Mouse (Mus musculus) embryonic facial prominence, embryonic 14.5 days (tissue): ENCODE data around the gene Frk. TPM values are rescaled to one million over a fixed set of nuclear protein-coding genes. Genes with fewer than 3 reads are reported as not detected.

Experiments
- ATAC-seq: fragments of 200-750 bp; cut with Nextera tagmentation; 2 replicates; pipeline ENCODE4 v1.8.0; 2017; ENCODE audit warnings: low read depth, moderate number of reproducible peaks, moderate TSS enrichment
- DNase-seq: peaks from one replicate; pipeline ENCODE4 v3.0.0-alpha.2; 2015; ENCODE audit warnings: low spot score
- H3K27ac ChIP-seq: fragments of 300-500 bp; sonication (generic); replicated peaks from 2 replicates; pipeline ENCODE4 v1.5.1; 2014; ENCODE audit warnings: low read depth, mild to moderate bottlenecking, low read length, moderate library complexity
- H3K27me3 ChIP-seq: fragments of 300-500 bp; sonication (generic); replicated peaks from 2 replicates; pipeline ENCODE4 v1.6.1; 2014; ENCODE audit warnings: low read length; ENCODE audit not compliant: control insufficient read depth, insufficient read depth
- H3K36me3 ChIP-seq: fragments of 300-500 bp; sonication (generic); 2 replicates; pipeline ENCODE4 v1.6.1; 2014; ENCODE audit warnings: low read length, mixed read lengths; ENCODE audit not compliant: control insufficient read depth, insufficient read depth
- H3K4me1 ChIP-seq: fragments of 300-500 bp; sonication (generic); 2 replicates; pipeline ENCODE4 v1.6.1; 2014; ENCODE audit warnings: antibody characterized with exemption, low read length; ENCODE audit not compliant: control insufficient read depth, insufficient read depth
- H3K4me2 ChIP-seq: fragments of 300-500 bp; sonication (generic); 2 replicates; pipeline ENCODE4 v1.6.1; 2014; ENCODE audit warnings: low read depth, mild to moderate bottlenecking, low read length, moderate library complexity, mixed read lengths
- H3K4me3 ChIP-seq: fragments of 300-500 bp; sonication (generic); 2 replicates; pipeline ENCODE4 v1.5.1; 2014; ENCODE audit warnings: low read depth, mild to moderate bottlenecking, low read length
- H3K9ac ChIP-seq: fragments of 300-500 bp; sonication (generic); 2 replicates; pipeline ENCODE4 v1.6.1; 2014; ENCODE audit warnings: low read depth, mild to moderate bottlenecking, low read length, moderate library complexity, mixed read lengths
- H3K9me3 ChIP-seq: fragments of 300-500 bp; sonication (generic); 2 replicates; pipeline ENCODE4 v1.6.1; 2016; ENCODE audit warnings: low read length; ENCODE audit not compliant: control insufficient read depth
- WGBS: fragments of 180-500 bp; shearing (Covaris S2); extraction: QIAGEN DNeasy Blood & Tissue Kit; methylation state at CpG from one replicate; pipeline ENCODE4 v1.1.7; 2014; 5-methylcytosine and 5-hydroxymethylcytosine counted together
- polyA plus RNA-seq: library from polyadenylated mRNA; unstranded; fragments of >200 nt; fragmentation: Nextera tagmentation; extraction: Ambion mirVana; gene quantifications from 2 replicates; pipeline ENCODE4 v1.2.1, GENCODE M21; 2014

Frk gene
- polyA plus RNA-seq, 1 experiment from 2014 or later: 12.2 TPM

- Histone ChIP-seq H3K36me3 (no peaks in the 10 kb centered on the region), H3K4me3 (no peak overlapping the region), H3K9ac (no peak overlapping the region), H3K4me1 (no peaks in the 10 kb centered on the region), H3K27ac (no peak overlapping the region), H3K27me3 (no peaks in the 10 kb centered on the region), H3K4me2 (no peak overlapping the region), H3K9me3 (no peaks in the 10 kb centered on the region)
- 74% methylated on average over 1 of the region's 1 CpGs for WGBS
- ATAC-seq (no peak), DNase-seq (no peak)
Measured at GRCm38 (mm10) chr10:34638245-34638644, 155.0 kb downstream of the Frk start.

Other genes with a start within 250 kb of the Frk start
- gene Tspyl1, start 201.2 kb upstream of the Frk start, polyA plus RNA-seq: 43.8 and 45.7 TPM in 2 replicates
- 11.8 and 12.0 TPM in 2 replicates for gene Tspyl4, start 186.0 kb upstream of the Frk start, polyA plus RNA-seq
- 4.2 and 6.5 TPM in 2 replicates for gene Col10a1, start 93.4 kb upstream of the Frk start, polyA plus RNA-seq
- 8.9 and 11.7 TPM in 2 replicates for gene Nt5dc1, start 64.8 kb upstream of the Frk start, polyA plus RNA-seq